Mouse (Mus musculus) MEL (cell line): ENCODE data around the gene Rab9. TPM values are rescaled to one million over a fixed set of nuclear protein-coding genes. Genes with fewer than 3 reads are reported as not detected.

Experiments
- DNase-seq: peaks from one replicate; pipeline ENCODE4 v3.0.0; 2011; ENCODE audit warnings: low read depth, low spot score
- H3K27ac ChIP-seq: 2 replicates; pipeline ENCODE4 v1.5.1; 2012; ENCODE audit warnings: low read depth, mild to moderate bottlenecking, control low read depth, low read length, moderate library complexity; ENCODE audit not compliant: control insufficient read depth
- H3K27me3 ChIP-seq, 2 experiments: fragments of 150-350 bp in 1 of 2; sonication (generic) in 1 of 2; 2 replicates each; pipeline ENCODE4 v1.6.1; 2012; ENCODE audit warnings: low read length in 2 of 2, mild to moderate bottlenecking in 2 of 2, improper control_type of control experiment in 1 of 2, moderate library complexity in 1 of 2; ENCODE audit not compliant: insufficient read depth in 2 of 2, control insufficient read depth in 1 of 2
- H3K36me3 ChIP-seq, 2 experiments: 2 replicates each; pipeline ENCODE4 v1.6.1; 2012 to 2014; ENCODE audit warnings: low read length in 2 of 2, improper control_type of control experiment in 1 of 2, inconsistent platforms in 1 of 2, mild to moderate bottlenecking in 1 of 2; ENCODE audit not compliant: insufficient read depth in 2 of 2, control insufficient read depth in 1 of 2
- H3K4me1 ChIP-seq, 2 experiments: fragments of 150-350 bp in 1 of 2; sonication (generic) in 1 of 2; 2 replicates each; pipeline ENCODE4 v1.6.1; 2012; ENCODE audit warnings: low read length in 2 of 2, improper control_type of control experiment in 1 of 2, mild to moderate bottlenecking in 1 of 2; ENCODE audit not compliant: insufficient read depth in 2 of 2, control insufficient read depth in 1 of 2
- H3K4me3 ChIP-seq, 2 experiments: fragments of 150-350 bp in 1 of 2; sonication (generic) in 1 of 2; 2 replicates each; pipeline ENCODE4 v1.5.1; 2012; ENCODE audit warnings: low read depth in 2 of 2, low read length in 2 of 2, mild to moderate bottlenecking in 2 of 2, moderate library complexity in 2 of 2, control low read depth in 1 of 2, improper control_type of control experiment in 1 of 2; ENCODE audit not compliant: control insufficient read depth in 1 of 2, insufficient read depth in 1 of 2
- H3K79me2 ChIP-seq: 2 replicates; pipeline ENCODE4 v1.6.1; 2012; ENCODE audit warnings: mild to moderate bottlenecking, low read length, moderate library complexity; ENCODE audit not compliant: control insufficient read depth, poor library complexity, insufficient read depth
- H3K9ac ChIP-seq: 2 replicates; pipeline ENCODE4 v1.6.1; 2012; ENCODE audit warnings: low read depth, mild to moderate bottlenecking, control low read depth, low read length, moderate library complexity; ENCODE audit not compliant: control insufficient read depth, poor library complexity, severe bottlenecking
- H3K9me3 ChIP-seq: fragments of 150-350 bp; sonication (generic); replicated peaks from 2 replicates; pipeline ENCODE4 v1.6.1; 2012; ENCODE audit warnings: mild to moderate bottlenecking, low read length, improper control_type of control experiment, moderate library complexity; ENCODE audit not compliant: insufficient read depth
- BHLHE40 ChIP-seq: IDR thresholded peaks from 2 replicates; pipeline ENCODE4 v1.6.1; 2012; ENCODE audit warnings: low read depth, mild to moderate bottlenecking, inconsistent platforms, low read length, improper control_type of control experiment, borderline replicate concordance
- CHD1 ChIP-seq: IDR thresholded peaks from 2 replicates; pipeline ENCODE4 v1.6.1; 2012; ENCODE audit warnings: low read depth, mild to moderate bottlenecking, inconsistent platforms, low read length, improper control_type of control experiment
- CHD2 ChIP-seq: IDR thresholded peaks from 2 replicates; pipeline ENCODE4 v1.6.1; 2011; ENCODE audit warnings: low read length, improper control_type of control experiment
- E2F4 ChIP-seq: IDR thresholded peaks from 2 replicates; pipeline ENCODE4 v1.6.1; 2011; ENCODE audit warnings: low read depth, low read length, improper control_type of control experiment, borderline replicate concordance
- ELF1 ChIP-seq: IDR thresholded peaks from 2 replicates; pipeline ENCODE4 v1.6.1; 2014; ENCODE audit warnings: low read depth, mild to moderate bottlenecking, inconsistent platforms, low read length, improper control_type of control experiment, moderate library complexity
- EP300 ChIP-seq, 2 experiments: IDR thresholded peaks; 2 replicates each; pipeline ENCODE4 v1.6.1; 2011; ENCODE audit warnings: improper control_type of control experiment in 2 of 2, low read length in 2 of 2, low read depth in 1 of 2, mild to moderate bottlenecking in 1 of 2
- ETS1 ChIP-seq: IDR thresholded peaks from 2 replicates; pipeline ENCODE4 v1.6.1; 2012; ENCODE audit warnings: low read depth, mild to moderate bottlenecking, inconsistent platforms, low read length, improper control_type of control experiment, moderate library complexity
- GABPA ChIP-seq: IDR thresholded peaks from 2 replicates; pipeline ENCODE4 v1.6.1; 2012; ENCODE audit warnings: low read depth, mild to moderate bottlenecking, inconsistent platforms, low read length, improper control_type of control experiment, moderate library complexity
- GATA1 ChIP-seq: IDR thresholded peaks from 2 replicates; pipeline ENCODE4 v1.6.1; 2011; ENCODE audit warnings: low read depth, low read length, improper control_type of control experiment
- HCFC1 ChIP-seq: IDR thresholded peaks from 2 replicates; pipeline ENCODE4 v1.6.1; 2012; ENCODE audit warnings: low read depth, mild to moderate bottlenecking, inconsistent platforms, low read length, improper control_type of control experiment, moderate library complexity
- JUND ChIP-seq: IDR thresholded peaks from 2 replicates; pipeline ENCODE4 v1.6.1; 2011; ENCODE audit warnings: low read depth, mild to moderate bottlenecking, improper control_type of control experiment, low read length
- KAT2A ChIP-seq: conservative IDR thresholded peaks from 2 replicates; pipeline ENCODE4 v1.6.1; 2012; ENCODE audit warnings: low read depth, low read length, improper control_type of control experiment, inconsistent platforms
- MAFK ChIP-seq: IDR thresholded peaks from 2 replicates; pipeline ENCODE4 v1.6.1; 2011; ENCODE audit warnings: low read depth, mild to moderate bottlenecking, low read length, improper control_type of control experiment, borderline replicate concordance
- MAX ChIP-seq: IDR thresholded peaks from 2 replicates; pipeline ENCODE4 v1.6.1; 2011; ENCODE audit warnings: low read length, improper control_type of control experiment
- MAZ ChIP-seq: IDR thresholded peaks from 2 replicates; pipeline ENCODE4 v1.6.1; 2012; ENCODE audit warnings: low read depth, mild to moderate bottlenecking, inconsistent platforms, low read length, improper control_type of control experiment
- MEF2A ChIP-seq: IDR thresholded peaks from 2 replicates; pipeline ENCODE4 v1.6.1; 2014; ENCODE audit warnings: low read depth, mild to moderate bottlenecking, inconsistent platforms, low read length, improper control_type of control experiment; ENCODE audit not compliant: poor library complexity, insufficient replicate concordance, severe bottlenecking; ENCODE audit errors: extremely low read depth
- MXI1 ChIP-seq: IDR thresholded peaks from 2 replicates; pipeline ENCODE4 v1.6.1; 2011; ENCODE audit warnings: mild to moderate bottlenecking, low read depth, low read length, improper control_type of control experiment
- MYB ChIP-seq: IDR thresholded peaks from 2 replicates; pipeline ENCODE4 v1.6.1; 2011; ENCODE audit warnings: mild to moderate bottlenecking, low read depth, low read length, improper control_type of control experiment
- MYC ChIP-seq: IDR thresholded peaks from 2 replicates; pipeline ENCODE4 v1.6.1; 2011; ENCODE audit warnings: low read depth, mild to moderate bottlenecking, low read length, improper control_type of control experiment, moderate library complexity
- NELFE ChIP-seq: IDR thresholded peaks from 2 replicates; pipeline ENCODE4 v1.6.1; 2011; ENCODE audit warnings: low read depth, low read length, improper control_type of control experiment
- NRF1 ChIP-seq: IDR thresholded peaks from 2 replicates; pipeline ENCODE4 v1.6.1; 2014; ENCODE audit warnings: low read depth, mild to moderate bottlenecking, inconsistent platforms, low read length, improper control_type of control experiment, moderate library complexity; ENCODE audit not compliant: poor library complexity, insufficient read depth, severe bottlenecking
- POLR2A ChIP-seq, 2 experiments: IDR thresholded peaks; 2 replicates each; pipeline ENCODE4 v1.6.1; 2011 to 2012; ENCODE audit warnings: low read length in 2 of 2, mild to moderate bottlenecking in 2 of 2, control low read depth in 1 of 2, improper control_type of control experiment in 1 of 2, low read depth in 1 of 2, moderate library complexity in 1 of 2; ENCODE audit not compliant: control insufficient read depth in 1 of 2, insufficient read depth in 1 of 2, poor library complexity in 1 of 2
- POLR2AphosphoS2 ChIP-seq: IDR thresholded peaks from 2 replicates; pipeline ENCODE4 v1.6.1; 2011; ENCODE audit warnings: low read length, improper control_type of control experiment
- POLR2AphosphoS5 ChIP-seq: IDR thresholded peaks from 2 replicates; pipeline ENCODE4 v1.6.1; 2012; ENCODE audit warnings: low read depth, borderline replicate concordance, mild to moderate bottlenecking, inconsistent platforms, low read length, moderate library complexity, mixed read lengths
- RCOR1 ChIP-seq: IDR thresholded peaks from 2 replicates; pipeline ENCODE4 v1.6.1; 2012; ENCODE audit warnings: low read depth, mild to moderate bottlenecking, inconsistent platforms, low read length, improper control_type of control experiment
- SIN3A ChIP-seq: IDR thresholded peaks from 2 replicates; pipeline ENCODE4 v1.6.1; 2012; ENCODE audit warnings: low read length, improper control_type of control experiment, inconsistent platforms
- SMC3 ChIP-seq: IDR thresholded peaks from 2 replicates; pipeline ENCODE4 v1.6.1; 2011; ENCODE audit warnings: low read depth, low read length, improper control_type of control experiment
- TAL1 ChIP-seq: IDR thresholded peaks from 2 replicates; pipeline ENCODE4 v1.6.1; 2012; ENCODE audit warnings: mild to moderate bottlenecking, inconsistent platforms, low read length, moderate library complexity, mixed read lengths
- TBP ChIP-seq: IDR thresholded peaks from 2 replicates; pipeline ENCODE4 v1.8.0; 2011; ENCODE audit warnings: low read depth, low read length, improper control_type of control experiment
- TCF12 ChIP-seq: IDR thresholded peaks from 2 replicates; pipeline ENCODE4 v1.6.1; 2014; ENCODE audit warnings: low read depth, mild to moderate bottlenecking, inconsistent platforms, low read length, improper control_type of control experiment, moderate library complexity
- UBTF ChIP-seq: IDR thresholded peaks from 2 replicates; pipeline ENCODE4 v1.6.1; 2012; ENCODE audit warnings: low read depth, mild to moderate bottlenecking, inconsistent platforms, low read length, improper control_type of control experiment, moderate library complexity, borderline replicate concordance; ENCODE audit not compliant: insufficient read depth
- USF1 ChIP-seq: IDR thresholded peaks from 2 replicates; pipeline ENCODE4 v1.6.1; 2014; ENCODE audit warnings: low read depth, mild to moderate bottlenecking, inconsistent platforms, low read length, improper control_type of control experiment, moderate library complexity
- USF2 ChIP-seq, 2 experiments: IDR thresholded peaks; 2 replicates each; pipeline ENCODE4 v1.6.1; 2011 to 2012; ENCODE audit warnings: improper control_type of control experiment in 2 of 2, low read length in 2 of 2, borderline replicate concordance in 1 of 2, inconsistent platforms in 1 of 2, low read depth in 1 of 2, mild to moderate bottlenecking in 1 of 2; ENCODE audit not compliant: insufficient read depth in 1 of 2
- ZC3H11A ChIP-seq: IDR thresholded peaks from 2 replicates; pipeline ENCODE4 v1.6.1; 2012; ENCODE audit warnings: low read depth, mild to moderate bottlenecking, inconsistent platforms, low read length, improper control_type of control experiment
- ZKSCAN1 ChIP-seq: IDR thresholded peaks from 2 replicates; pipeline ENCODE4 v1.6.1; 2012; ENCODE audit warnings: low read depth, mild to moderate bottlenecking, inconsistent platforms, low read length, improper control_type of control experiment, moderate library complexity
- ZMIZ1 ChIP-seq: IDR thresholded peaks from 2 replicates; pipeline ENCODE4 v1.6.1; 2012; ENCODE audit warnings: low read depth, mild to moderate bottlenecking, inconsistent platforms, low read length, improper control_type of control experiment, moderate library complexity
- polyA plus RNA-seq, 2 experiments: library from polyadenylated mRNA; stranded (reverse) in 1 of 2; unstranded in 1 of 2; fragments of >175 nt in 1 of 2; fragments of >200 nt in 1 of 2; gene quantifications; 2 replicates each; pipeline versions ENCODE4 v1.2.1 to v1.2.4; 2012; ENCODE audit warnings: low replicate concordance in 2 of 2, low read depth in 1 of 2; ENCODE audit not compliant: insufficient read length in 2 of 2, insufficient read depth in 1 of 2, missing spikeins in 1 of 2
- total RNA-seq: library from RNA; depleted of rRNA; stranded (reverse); fragments of 300-350 nt; gene quantifications from 2 replicates; pipeline ENCODE4 v1.2.3, GENCODE M21; 2012

The Rab9 gene
- total and polyA plus RNA-seq, 3 experiments = 32.3 to 136 (median 50.0) TPM

DNA sequence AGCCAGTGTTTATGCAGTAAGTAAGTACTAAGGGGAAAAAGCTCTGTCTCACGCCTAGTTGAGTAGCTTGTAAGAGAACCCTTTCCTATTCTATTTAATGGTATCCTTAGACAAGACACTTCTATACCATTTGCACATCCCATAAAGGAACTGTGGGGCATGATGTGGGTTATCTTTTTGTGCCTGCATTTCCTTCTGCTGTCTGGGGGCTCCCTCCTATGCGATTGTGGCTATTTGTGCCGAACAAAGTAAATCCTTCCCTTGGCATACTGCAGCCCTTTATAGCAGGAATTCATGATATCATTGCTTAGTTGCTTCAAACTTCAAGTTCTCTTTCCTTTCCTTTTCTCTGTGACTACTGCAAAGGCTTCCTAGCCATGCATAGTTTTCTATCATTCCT is 35.1 kb downstream of the Rab9 start:
- H3K36me3 ChIP-seq = peaks cover 2 to 19% of the 10 kb centered on the region in 2 experiments; a peak in 3 of 4 replicates
- DNase-seq = peak; percentile 48
- H3K4me3 ChIP-seq = no peak overlapping the region

DNA sequence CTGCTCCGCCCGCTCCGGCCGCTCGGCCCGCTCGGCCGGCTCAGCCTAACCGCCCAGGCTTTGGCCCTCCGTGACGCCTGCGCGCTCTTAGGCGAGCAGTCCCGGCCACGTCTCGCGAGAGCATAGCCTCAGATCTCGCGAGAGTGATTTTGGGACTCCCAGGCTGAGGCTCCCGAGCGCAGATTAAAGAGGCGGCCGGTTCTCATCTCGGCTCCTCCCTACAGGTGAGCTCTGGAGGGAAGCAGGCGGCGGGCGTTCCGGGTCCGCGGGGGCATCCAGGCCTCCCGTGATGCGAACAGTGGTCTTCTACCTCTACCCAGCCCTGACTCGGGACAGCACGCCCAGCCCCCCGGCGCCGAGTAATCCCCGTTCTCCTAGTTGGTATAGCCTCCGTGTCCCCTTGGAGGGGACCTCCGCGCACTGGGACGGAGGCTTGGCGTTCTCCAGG is 39.0 kb downstream of the Rab9 start, which contains the start of gene Ofd1:
Gene Ofd1 (minus strand): TSS at position 89 of the 448 bp plus-strand sequence.
- Histone ChIP-seq H3K36me3 (peaks cover 5 to 31% of the 10 kb centered on the region in 2 experiments), H3K27ac (peak within 1 kb of the TSS; percentile 57), H3K4me1 (peaks cover 11 to 12% of the 10 kb centered on the region in 2 experiments), H3K27me3 (no peaks in the 10 kb centered on the region), H3K9ac (peak within 1 kb of the TSS; percentile 92), H3K79me2 (peaks cover 11% of the 10 kb centered on the region), H3K4me3 (peak within 1 kb of the TSS; percentile 74 to 78), H3K9me3 (no peaks in the 10 kb centered on the region)
- TF ChIP-seq USF1 (no peak), NELFE (peak; percentile 99), POLR2AphosphoS2 (peak; percentile 98), ZMIZ1 (peak; percentile 98), MEF2A (no peak), SIN3A (peak; percentile 46; the same call in 1 of the 2 replicates), ETS1 (no peak), UBTF (0 out of 2 replicates have a peak, but pooled peaks have one; percentile 53), MYC (no peak), MXI1 (0 out of 2 replicates have a peak, but pooled peaks have one; percentile 69), POLR2A (IDR thresholded peaks at IDR 0.05; ENCODE audit: control insufficient read depth in 1 of 2, insufficient read depth in 1 of 2, low read depth in 1 of 2, low read length in 2 of 2, poor library complexity in 1 of 2) (peak; percentile 99 to 100), TBP (peak; percentile 82), HCFC1 (peak; percentile 85), GATA1 (no peak), CHD2 (peak; percentile 96), NRF1 (peak; percentile 79)
- peak; percentile 99 for DNase-seq

More for the DNA sequence above, 35.1 kb downstream of the Rab9 start:
- Histone ChIP-seq H3K79me2 (peaks cover 11% of the 10 kb centered on the region), H3K27me3 (no peaks in the 10 kb centered on the region), H3K27ac (no peak overlapping the region), H3K4me1 (peaks cover 5 to 9% of the 10 kb centered on the region in 2 experiments), H3K9ac (no peak overlapping the region), H3K9me3 (no peaks in the 10 kb centered on the region)
- TF ChIP-seq ZKSCAN1 = no peak
- no peak for TF ChIP-seq SIN3A
- TF ChIP-seq GABPA = no peak
- no peak for TF ChIP-seq ZMIZ1
- TF ChIP-seq SMC3 = no peak
- TF ChIP-seq ELF1 = no peak
- peak; percentile 9; the same call in 1 of the 2 replicates for TF ChIP-seq RCOR1
- TF ChIP-seq JUND = no peak
- TF ChIP-seq ZC3H11A = no peak
- peak; percentile 42; the same call in 1 of the 2 replicates for TF ChIP-seq TCF12
- TF ChIP-seq EP300 (IDR thresholded peaks at IDR 0.05; ENCODE audit: low read depth in 1 of 2, low read length in 2 of 2) = peak in 1 of 2 experiments; percentile 47; a peak in 2 of 4 replicates
- TF ChIP-seq TAL1 = peak; percentile 37; the same call in 1 of the 2 replicates
- no peak for TF ChIP-seq MAX
- no peak for TF ChIP-seq USF1
- TF ChIP-seq CHD2 = no peak
- TF ChIP-seq POLR2AphosphoS2 = no peak
- no peak for TF ChIP-seq CHD1
- no peak for TF ChIP-seq E2F4
- TF ChIP-seq POLR2AphosphoS5 = no peak
- no peak for TF ChIP-seq MYB
- no peak for TF ChIP-seq USF2 (IDR thresholded peaks at IDR 0.05; ENCODE audit: borderline replicate concordance in 1 of 2, insufficient read depth in 1 of 2, low read depth in 1 of 2, low read length in 2 of 2)
- TF ChIP-seq GATA1 = 0 out of 2 replicates have a peak, but pooled peaks have one; percentile 14
- no peak for TF ChIP-seq MAZ
- TF ChIP-seq POLR2A (IDR thresholded peaks at IDR 0.05; ENCODE audit: control insufficient read depth in 1 of 2, insufficient read depth in 1 of 2, low read depth in 1 of 2, low read length in 2 of 2, poor library complexity in 1 of 2) = no peak
- TF ChIP-seq MEF2A = no peak
- no peak for TF ChIP-seq HCFC1
- no peak for TF ChIP-seq BHLHE40
- TF ChIP-seq MAFK = no peak
- no peak for TF ChIP-seq KAT2A
